Mouse (Mus musculus) liver, postnatal 0 days (tissue): Measurements from ENCODE around the gene Nup54.

Experiments
- CTCF ChIP-seq: sonication (generic); IDR thresholded peaks from 2 replicates; pipeline ENCODE4 v1.5.1; 2016; ENCODE audit warnings: antibody characterized with exemption, low read depth
- EP300 ChIP-seq: IDR thresholded peaks from 2 replicates; pipeline ENCODE4 v1.6.1; 2016; ENCODE audit warnings: antibody characterized with exemption, low read depth, mild to moderate bottlenecking

GRCm38 (mm10) chr5:92424126-92424525 is 10.9 kb downstream of the Nup54 start:
- TF ChIP-seq CTCF = no peak
- TF ChIP-seq EP300 = no peak
